Mouse (Mus musculus) heart, embryonic 10.5 days (tissue): ENCODE data around the gene Cep350. TPM values are rescaled to one million over a fixed set of nuclear protein-coding genes. Genes with fewer than 3 reads are reported as not detected.

Experiments used
- DNase-seq: peaks from one replicate; pipeline ENCODE4 v3.0.0-alpha.2; 2017; ENCODE audit warnings: low spot score
- H3K27ac ChIP-seq: fragments of 300-500 bp; sonication (generic); 2 replicates; pipeline ENCODE4 v1.5.1; 2016; ENCODE audit warnings: mild to moderate bottlenecking
- H3K27me3 ChIP-seq: fragments of 300-500 bp; sonication (generic); 2 replicates; pipeline ENCODE4 v1.6.1; 2016; ENCODE audit warnings: mild to moderate bottlenecking; ENCODE audit not compliant: poor library complexity, insufficient read depth, severe bottlenecking
- H3K36me3 ChIP-seq: fragments of 300-500 bp; sonication (generic); 2 replicates; pipeline ENCODE4 v1.6.1; 2016; ENCODE audit warnings: mild to moderate bottlenecking, moderate library complexity
- H3K4me1 ChIP-seq: fragments of 300-500 bp; sonication (generic); 2 replicates; pipeline ENCODE4 v1.6.1; 2016; ENCODE audit warnings: mild to moderate bottlenecking
- H3K4me3 ChIP-seq: fragments of 300-500 bp; sonication (generic); 2 replicates; pipeline ENCODE4 v1.5.1; 2016; ENCODE audit warnings: mild to moderate bottlenecking, moderate library complexity
- H3K9me3 ChIP-seq: fragments of 300-500 bp; sonication (generic); 2 replicates; pipeline ENCODE4 v1.6.1; 2016; ENCODE audit warnings: mild to moderate bottlenecking, moderate library complexity
- WGBS: fragments of 180-500 bp; shearing (Covaris S2); methylation state at CpG from one replicate; pipeline ENCODE4 v1.1.7; 2016; 5-methylcytosine and 5-hydroxymethylcytosine counted together
- polyA plus RNA-seq: library from polyadenylated mRNA; unstranded; fragments of >200 nt; fragmentation: Nextera tagmentation; extraction: Ambion mirVana; gene quantifications from 2 replicates; pipeline ENCODE4 v1.2.1, GENCODE M21; 2016

Cep350 gene
- polyA plus RNA-seq, result 4.5 and 5.0 TPM in 2 replicates

GRCm38 (mm10) chr1:155973068-155973718 lies at the start of gene Cep350:
Gene Cep350 (minus strand): TSS chr1:155973255.
- peak; percentile 99 for DNase-seq
- Histone ChIP-seq H3K9me3 (no peaks in the 10 kb centered on the region), H3K36me3 (no peaks in the 10 kb centered on the region), H3K4me1 (peaks cover 20% of the 10 kb centered on the region), H3K4me3 (peak within 1 kb of the TSS; percentile 99), H3K27ac (peak within 1 kb of the TSS; percentile 98), H3K27me3 (no peaks in the 10 kb centered on the region)
- under 1% methylated on average over 57 of the region's 57 CpGs for WGBS

GRCm38 (mm10) chr1:156020402-156020801 lies 47.3 kb upstream of the Cep350 start:
- Histone ChIP-seq H3K27ac (no peak overlapping the region), H3K36me3 (peaks cover 70% of the 10 kb centered on the region), H3K9me3 (no peaks in the 10 kb centered on the region), H3K4me1 (no peaks in the 10 kb centered on the region), H3K27me3 (no peaks in the 10 kb centered on the region), H3K4me3 (no peak overlapping the region)
- 86% methylated on average over 1 of the region's 1 CpGs for WGBS
- DNase-seq, result no peak

GRCm38 (mm10) chr1:156019800-156020199 lies 46.7 kb upstream of the Cep350 start:
- no peak overlapping the region for H3K4me3 ChIP-seq
- DNase-seq, result no peak
- H3K4me1 ChIP-seq, result no peaks in the 10 kb centered on the region
- no peak overlapping the region for H3K27ac ChIP-seq
- H3K9me3 ChIP-seq, result no peaks in the 10 kb centered on the region
- H3K27me3 ChIP-seq, result no peaks in the 10 kb centered on the region
- H3K36me3 ChIP-seq, result peaks cover 71% of the 10 kb centered on the region
- 89% methylated on average over 1 of the region's 1 CpGs for WGBS

- Histone ChIP-seq H3K9me3 (no peaks in the 10 kb centered on the region), H3K4me1 (no peaks in the 10 kb centered on the region), H3K4me3 (no peak overlapping the region), H3K27ac (no peak overlapping the region), H3K36me3 (peaks cover 60% of the 10 kb centered on the region), H3K27me3 (no peaks in the 10 kb centered on the region)
- 97% methylated on average over 1 of the region's 1 CpGs for WGBS
- DNase-seq, result no peak
Measured at GRCm38 (mm10) chr1:156009003-156009402, 35.9 kb upstream of the Cep350 start.

GRCm38 (mm10) chr1:156005906-156006305 lies 32.9 kb upstream of the Cep350 start:
- Histone ChIP-seq H3K9me3 (no peaks in the 10 kb centered on the region), H3K36me3 (peaks cover 40% of the 10 kb centered on the region), H3K27ac (no peak overlapping the region), H3K4me3 (no peak overlapping the region), H3K27me3 (no peaks in the 10 kb centered on the region), H3K4me1 (peaks cover 8% of the 10 kb centered on the region; the same call in 1 of the 2 replicates)
- no peak for DNase-seq
- 91% methylated on average over 11 of the region's 11 CpGs for WGBS

GRCm38 (mm10) chr1:156003201-156003935 lies 30.3 kb upstream of the Cep350 start:
- Histone ChIP-seq H3K4me1 (peaks cover 8% of the 10 kb centered on the region; the same call in 1 of the 2 replicates), H3K4me3 (no peak overlapping the region), H3K36me3 (peaks cover 30% of the 10 kb centered on the region), H3K27me3 (no peaks in the 10 kb centered on the region), H3K9me3 (no peaks in the 10 kb centered on the region), H3K27ac (no peak overlapping the region)
- DNase-seq, result no peak
- WGBS, result 82% methylated on average over 7 of the region's 7 CpGs

GRCm38 (mm10) chr1:156002366-156002765 lies 29.3 kb upstream of the Cep350 start:
- Histone ChIP-seq H3K27ac (no peak overlapping the region), H3K4me3 (no peak overlapping the region), H3K27me3 (no peaks in the 10 kb centered on the region), H3K36me3 (peaks cover 25% of the 10 kb centered on the region), H3K4me1 (peaks cover 8% of the 10 kb centered on the region; the same call in 1 of the 2 replicates), H3K9me3 (no peaks in the 10 kb centered on the region)
- no peak for DNase-seq
- 75% methylated on average over 8 of the region's 8 CpGs for WGBS

- 27% methylated on average over 2 of the region's 2 CpGs for WGBS
- Histone ChIP-seq H3K9me3 (no peaks in the 10 kb centered on the region), H3K4me1 (peaks cover 8% of the 10 kb centered on the region; the same call in 1 of the 2 replicates), H3K27me3 (no peaks in the 10 kb centered on the region), H3K4me3 (no peak overlapping the region), H3K27ac (peak overlapping the region; percentile 47; the same call in 1 of the 2 replicates), H3K36me3 (no peaks in the 10 kb centered on the region)
- DNase-seq, result no peak
Measured at GRCm38 (mm10) chr1:155995612-155996011, 22.6 kb upstream of the Cep350 start.

- H3K36me3 ChIP-seq, result no peaks in the 10 kb centered on the region
- H3K4me1 ChIP-seq, result peaks cover 19% of the 10 kb centered on the region
- no peak overlapping the region for H3K27ac ChIP-seq
- no peaks in the 10 kb centered on the region for H3K27me3 ChIP-seq
- H3K4me3 ChIP-seq, result no peak overlapping the region
- WGBS, result 58% methylated on average over 2 of the region's 2 CpGs
- no peaks in the 10 kb centered on the region for H3K9me3 ChIP-seq
- DNase-seq, result no peak
Measured at GRCm38 (mm10) chr1:155994524-155994923, 21.5 kb upstream of the Cep350 start.

GRCm38 (mm10) chr1:155990391-155990790 lies 17.3 kb upstream of the Cep350 start:
- 36% methylated on average over 11 of the region's 11 CpGs for WGBS
- Histone ChIP-seq H3K4me1 (peaks cover 21% of the 10 kb centered on the region), H3K4me3 (0 out of 2 replicates have a peak overlapping the region, but pooled peaks have one; percentile 15), H3K27me3 (no peaks in the 10 kb centered on the region), H3K36me3 (no peaks in the 10 kb centered on the region), H3K27ac (peak overlapping the region; percentile 59; the same call in 1 of the 2 replicates), H3K9me3 (no peaks in the 10 kb centered on the region)
- no peak for DNase-seq

- no peak for DNase-seq
- no peaks in the 10 kb centered on the region for H3K27me3 ChIP-seq
- no peaks in the 10 kb centered on the region for H3K9me3 ChIP-seq
- peaks cover 19% of the 10 kb centered on the region for H3K4me1 ChIP-seq
- 16% methylated on average over 2 of the region's 2 CpGs for WGBS
- no peak overlapping the region for H3K27ac ChIP-seq
- no peak overlapping the region for H3K4me3 ChIP-seq
- H3K36me3 ChIP-seq, result no peaks in the 10 kb centered on the region
Measured at GRCm38 (mm10) chr1:155989387-155989786, 16.3 kb upstream of the Cep350 start.

- Histone ChIP-seq H3K9me3 (no peaks in the 10 kb centered on the region), H3K4me1 (peaks cover 19% of the 10 kb centered on the region), H3K4me3 (no peak overlapping the region), H3K36me3 (no peaks in the 10 kb centered on the region), H3K27me3 (no peaks in the 10 kb centered on the region), H3K27ac (no peak overlapping the region)
- 77% methylated on average over 2 of the region's 2 CpGs for WGBS
- DNase-seq, result no peak
Measured at GRCm38 (mm10) chr1:155987625-155988024, 14.6 kb upstream of the Cep350 start.

GRCm38 (mm10) chr1:155974931-155975330 lies 1.9 kb upstream of the Cep350 start:
- Histone ChIP-seq H3K4me1 (peaks cover 20% of the 10 kb centered on the region), H3K27me3 (no peaks in the 10 kb centered on the region), H3K4me3 (no peak overlapping the region), H3K36me3 (no peaks in the 10 kb centered on the region), H3K27ac (no peak overlapping the region), H3K9me3 (no peaks in the 10 kb centered on the region)
- DNase-seq, result no peak
- 25% methylated on average over 2 of the region's 2 CpGs for WGBS
